Mouse (Mus musculus): ENCODE measurements around the gene D16Ertd472e. TPM values are rescaled to one million over a fixed set of nuclear protein-coding genes. Genes with fewer than 3 reads are reported as not detected.

D16Ertd472e gene
- total RNA-seq (2021) = 1 to 10 TPM; 3.5 to 5.4 TPM
- long read RNA-seq, experiment 1, partial matches to known transcripts = 0 of 2 reads
- long read RNA-seq, experiment 1, other reads (novel, unspliced or antisense) = 0 of 2 reads
- long read RNA-seq, experiment 2, partial matches to known transcripts = 0 of 3 reads
- long read RNA-seq, experiment 2, other reads (novel, unspliced or antisense) = 2 of 3 reads

DNA sequence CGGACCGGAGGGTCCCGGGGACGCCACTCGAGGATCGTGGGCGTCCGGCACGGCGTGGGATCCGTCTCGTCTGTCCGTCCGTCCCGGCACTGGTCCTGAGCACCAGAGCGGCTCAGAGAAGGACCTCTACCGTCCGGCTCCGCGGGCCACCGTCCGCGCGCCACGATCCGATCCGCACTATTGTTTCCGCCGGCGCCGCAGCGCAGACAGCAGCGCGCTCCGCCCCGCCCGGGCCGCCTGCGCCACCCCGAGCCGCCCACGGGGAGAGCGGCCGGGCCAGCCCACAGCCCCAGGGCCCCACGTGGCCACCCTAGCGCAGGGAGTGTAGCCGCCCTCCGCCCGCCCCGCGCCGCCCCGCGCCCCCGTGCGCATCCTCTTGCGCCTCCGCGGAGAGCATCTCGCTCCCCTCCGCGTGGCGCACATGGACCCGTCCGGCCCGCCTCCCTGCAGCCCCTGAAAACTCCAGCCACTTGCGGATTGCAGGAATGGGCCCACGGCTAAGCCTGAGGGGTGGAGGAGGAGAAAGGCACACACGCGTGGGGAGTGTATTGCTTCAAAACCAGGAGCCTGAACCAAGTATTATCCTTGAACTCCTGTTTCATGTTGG, at the start of gene D16Ertd472e:
Gene D16Ertd472e (minus strand): TSS at position 231 of the 607 bp plus-strand sequence.
- peak; percentile 87 to 93 for DNase-seq

DNA sequence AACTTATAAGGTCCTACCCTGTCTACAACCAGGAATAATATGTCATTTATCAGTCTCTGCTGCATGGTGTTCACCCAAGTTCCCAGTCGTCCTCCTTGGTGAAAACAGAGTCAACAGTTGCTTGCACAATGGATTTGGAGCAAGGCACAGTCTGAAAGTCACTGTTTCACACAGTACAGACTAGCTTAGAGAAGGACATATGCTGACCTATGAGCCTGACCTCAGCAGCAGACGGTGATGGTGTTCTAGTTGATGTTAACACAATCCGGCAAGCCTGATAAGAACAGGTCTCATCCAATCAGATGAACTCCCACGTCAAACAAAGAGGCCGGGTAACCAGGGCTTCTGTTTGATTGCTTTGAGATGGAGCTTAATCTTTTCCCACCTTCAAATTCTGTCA, 46.2 kb upstream of the D16Ertd472e start:
- no peak for DNase-seq

DNA sequence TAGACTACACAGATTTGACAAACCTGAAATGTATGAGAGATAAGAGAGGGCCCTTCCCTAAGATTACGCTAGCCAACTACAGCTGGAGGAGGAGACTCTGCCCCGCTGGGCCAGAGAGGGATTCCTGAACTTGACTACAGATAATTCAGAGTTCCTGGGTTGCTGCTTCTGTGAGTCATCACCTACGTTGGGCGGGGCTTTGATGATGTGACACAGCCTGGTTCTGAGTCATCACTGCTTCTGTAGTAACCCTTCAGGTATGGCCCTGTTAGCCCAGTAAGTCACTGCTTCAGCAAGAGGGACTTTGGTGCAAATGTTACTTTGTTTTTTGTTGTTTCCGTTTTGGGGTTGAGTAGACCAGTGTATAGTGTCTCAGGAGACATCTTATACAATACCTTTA, 42.9 kb upstream of the D16Ertd472e start:
- DNase-seq = peak; percentile 28 to 49

DNA sequence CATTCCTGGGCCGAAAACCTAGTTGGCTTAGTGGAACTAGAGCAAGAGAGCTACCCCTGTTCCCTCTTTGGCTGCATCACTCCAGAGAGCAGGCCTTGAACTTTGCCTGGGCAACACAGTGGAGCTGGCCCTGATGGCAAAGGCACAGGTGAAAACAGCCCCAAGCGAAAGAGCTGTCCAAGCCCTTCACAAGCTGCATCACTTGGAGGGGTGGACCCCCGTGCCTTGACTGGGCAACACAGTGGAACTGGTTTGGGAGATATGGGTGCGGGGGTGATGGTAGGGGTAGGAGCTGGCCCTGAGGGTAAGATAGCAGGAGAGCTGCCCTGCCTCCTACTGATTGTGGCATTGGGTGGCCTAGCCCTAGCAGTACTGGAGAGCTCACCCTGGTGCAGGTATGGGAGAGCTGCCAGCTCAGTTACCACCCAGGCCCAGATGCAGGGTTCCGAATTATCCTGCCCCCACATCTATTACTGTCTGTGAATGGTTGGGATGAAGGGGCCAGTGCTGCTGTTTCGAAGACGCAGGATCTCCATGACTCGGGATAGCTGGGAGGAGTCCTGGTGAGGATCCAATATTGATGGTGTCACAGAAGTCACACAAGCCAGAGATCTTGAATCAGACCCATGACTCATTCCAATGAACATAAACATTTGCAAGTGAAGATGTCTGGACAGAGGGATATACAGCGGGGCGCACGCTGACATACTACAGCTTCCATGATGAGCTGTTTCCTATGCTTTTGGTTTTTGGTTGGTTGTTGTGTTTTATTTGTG, 41.4 kb upstream of the D16Ertd472e start:
- no peak for DNase-seq

DNA sequence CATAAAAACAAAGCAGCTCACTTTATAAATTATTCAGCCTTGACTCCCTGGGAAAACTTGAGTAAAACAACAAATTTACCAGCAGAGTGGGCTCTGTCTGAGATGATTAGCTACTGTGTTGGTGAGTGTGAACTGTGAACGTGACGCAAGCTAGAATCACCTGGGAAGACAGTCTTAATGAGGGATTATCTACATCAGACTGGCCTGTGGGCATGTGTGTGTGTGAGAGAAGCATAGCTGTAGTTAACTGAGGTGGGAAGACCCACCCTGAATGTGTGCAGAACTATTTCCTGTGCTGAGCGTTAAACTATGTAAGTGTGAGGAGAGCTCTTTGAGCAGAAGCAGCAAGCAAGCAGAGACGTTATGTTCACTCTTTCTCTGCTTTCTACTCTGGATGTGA, 29.7 kb upstream of the D16Ertd472e start:
- DNase-seq = no peak

DNA sequence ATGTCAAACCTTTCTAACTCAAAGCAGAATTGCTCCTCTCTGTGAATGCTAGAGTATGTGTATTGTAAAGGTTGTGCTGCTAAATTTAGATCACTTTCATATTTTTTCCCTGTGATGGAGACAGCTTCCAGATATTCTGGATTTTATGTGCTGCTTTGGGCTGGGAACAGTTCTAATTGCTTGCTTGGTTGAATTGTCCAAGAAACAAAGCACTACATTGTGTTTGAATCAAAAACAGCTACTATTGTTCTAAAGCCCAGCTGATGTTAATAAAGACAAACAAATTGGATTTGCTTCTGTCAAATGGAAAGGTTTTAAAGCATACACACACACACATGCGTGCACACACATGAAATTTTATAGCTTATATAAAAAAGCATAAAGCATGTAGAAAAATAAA, 22.4 kb upstream of the D16Ertd472e start:
- no peak for DNase-seq

DNA sequence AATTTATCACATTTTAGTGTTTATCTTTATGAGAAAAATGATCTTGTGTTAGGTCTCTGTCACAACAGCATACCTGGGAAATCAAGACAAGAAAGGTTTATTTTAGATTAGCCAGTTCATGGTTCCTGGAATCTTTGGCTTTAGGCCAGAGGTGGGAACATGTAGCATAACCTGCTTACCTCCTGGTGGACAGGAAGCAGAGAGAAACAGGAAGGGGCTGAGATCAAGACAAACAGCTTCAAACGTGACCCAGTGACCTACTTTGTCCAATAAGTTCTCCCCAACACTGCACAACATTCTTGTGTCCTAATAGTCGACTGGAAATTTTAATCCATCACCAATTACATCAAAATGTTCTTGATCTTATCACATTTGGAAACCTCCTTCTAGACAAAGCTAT, 19.9 kb upstream of the D16Ertd472e start:
- peak in 1 of 2 experiments; percentile 51 for DNase-seq

DNA sequence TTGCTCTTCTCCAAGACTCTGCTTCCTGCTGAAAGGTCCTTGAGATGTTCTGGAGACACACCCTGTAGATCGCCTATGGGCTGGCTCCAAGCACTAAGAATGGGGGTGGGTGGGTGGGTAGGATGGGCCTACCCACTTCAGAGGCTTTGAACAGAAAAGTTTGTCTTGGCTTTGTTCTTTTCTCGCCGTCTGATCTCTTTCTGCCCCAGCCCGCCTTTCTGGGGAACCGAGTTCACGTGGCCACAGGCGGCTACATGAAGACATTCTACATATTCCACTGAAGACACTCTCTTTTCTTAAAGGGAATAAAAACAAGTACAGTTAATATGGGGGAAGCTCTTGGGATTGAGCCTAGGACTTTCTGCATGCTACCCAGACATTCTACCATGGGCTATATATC, 19.3 kb upstream of the D16Ertd472e start:
- DNase-seq = no peak

DNA sequence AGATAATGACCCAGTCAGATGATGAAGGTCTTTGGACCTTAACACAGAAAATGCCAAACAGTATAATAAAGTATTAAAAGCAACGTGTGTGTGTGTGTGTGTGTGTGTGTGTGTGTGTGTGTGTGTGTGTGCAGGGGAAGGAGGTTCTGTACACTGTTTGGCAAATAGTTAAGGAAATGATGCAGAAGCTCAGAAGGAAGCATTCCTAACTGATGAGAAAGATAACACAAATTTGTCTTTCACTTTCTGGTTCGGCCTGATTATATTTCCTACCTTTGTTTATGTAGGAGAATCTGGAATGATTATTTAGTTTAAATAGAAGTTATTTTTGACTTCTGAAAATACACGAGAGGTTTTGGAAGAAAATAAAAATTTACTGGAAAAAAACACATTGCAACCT, 17.6 kb upstream of the D16Ertd472e start:
- DNase-seq = peak in 1 of 2 experiments; percentile 13

DNA sequence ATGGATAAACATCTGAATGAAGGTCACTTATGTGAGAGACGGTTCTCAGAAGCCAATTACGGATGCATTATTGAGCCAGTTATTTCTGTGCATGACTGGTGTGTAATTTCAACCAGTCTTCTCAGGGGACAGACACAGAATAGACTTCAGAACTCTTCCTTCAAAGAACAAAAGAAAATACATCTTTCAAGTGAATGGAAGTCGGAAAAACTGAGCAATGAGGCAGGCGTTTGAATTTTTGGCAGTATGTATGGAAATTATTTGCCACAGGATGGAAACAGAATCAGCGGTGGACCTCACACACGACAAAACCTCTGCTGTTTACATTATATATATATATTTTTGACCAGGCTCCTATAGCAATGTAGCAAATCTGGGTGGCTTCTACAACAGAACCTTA, 14.6 kb upstream of the D16Ertd472e start:
- no peak for DNase-seq

DNA sequence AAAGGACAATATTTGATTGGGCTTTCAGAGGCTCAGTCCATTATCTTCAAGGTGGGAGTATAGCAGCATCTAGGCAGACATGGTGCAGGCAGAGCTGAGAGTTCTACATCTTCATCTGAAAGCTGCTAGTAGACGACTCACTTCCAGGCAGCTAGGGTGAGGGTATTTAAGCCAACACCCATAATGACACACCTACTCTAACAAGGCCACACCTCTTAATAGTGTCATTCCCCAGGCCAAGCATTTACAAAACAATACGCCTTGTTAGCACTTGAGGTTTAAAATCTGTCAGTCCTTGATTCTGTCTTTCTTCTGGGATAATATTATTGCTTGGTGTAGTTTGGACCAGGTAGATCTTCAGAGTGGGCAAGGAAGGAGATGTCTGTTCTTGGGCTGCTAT, 12.3 kb upstream of the D16Ertd472e start:
- DNase-seq = no peak

DNA sequence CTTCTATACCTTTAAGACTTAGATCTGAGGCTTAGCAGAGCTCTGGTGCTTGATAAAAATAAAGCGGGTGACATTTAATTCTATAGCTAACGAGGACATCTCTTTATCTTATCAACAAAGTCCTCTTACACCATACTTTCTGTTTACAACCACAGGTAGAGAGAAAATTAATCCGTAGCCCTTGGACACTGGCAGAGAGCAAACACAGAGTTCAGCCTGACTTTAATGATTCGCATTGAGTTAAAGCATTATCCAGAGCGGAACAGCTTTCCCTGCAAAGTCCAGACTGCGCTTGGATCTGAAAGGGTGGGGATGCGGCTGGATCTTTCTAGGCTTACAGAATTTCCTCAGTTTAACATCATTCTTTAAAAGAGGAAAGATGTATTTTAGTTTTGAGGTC, 10.1 kb upstream of the D16Ertd472e start:
- no peak for DNase-seq

DNA sequence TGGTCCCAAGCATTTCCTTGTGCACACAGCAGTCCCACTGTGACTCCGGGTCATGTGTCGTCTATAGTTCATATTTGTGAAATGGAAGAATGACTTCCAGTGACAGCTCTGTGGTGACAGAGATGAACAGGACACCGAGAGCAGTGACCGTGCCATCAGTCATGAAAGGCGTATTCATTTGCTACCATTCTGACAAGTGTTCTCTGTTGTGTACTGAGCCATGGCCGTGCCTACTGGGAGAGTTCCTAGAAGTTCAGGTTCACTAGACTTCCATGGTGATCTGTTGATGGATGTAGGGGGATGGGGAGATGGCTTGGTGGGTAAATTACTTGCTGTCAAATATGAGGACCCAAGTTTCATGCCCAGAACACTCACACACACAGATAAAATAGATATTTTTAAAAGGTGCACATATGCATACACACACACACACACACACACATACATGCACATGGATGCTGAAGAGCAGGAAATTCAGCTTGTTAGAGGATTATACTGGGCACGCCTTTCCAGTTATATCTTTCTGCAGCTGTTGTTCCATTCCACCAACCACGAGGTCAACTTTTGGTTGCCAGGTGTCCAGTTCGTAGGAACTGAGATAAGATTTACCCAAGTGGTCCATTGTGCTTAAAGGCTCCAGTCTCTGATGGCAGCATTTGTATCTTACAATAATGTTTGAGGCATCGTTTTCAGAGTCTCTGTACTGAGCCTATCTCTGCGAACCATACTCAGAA, 9.3 kb upstream of the D16Ertd472e start:
- DNase-seq = no peak

DNA sequence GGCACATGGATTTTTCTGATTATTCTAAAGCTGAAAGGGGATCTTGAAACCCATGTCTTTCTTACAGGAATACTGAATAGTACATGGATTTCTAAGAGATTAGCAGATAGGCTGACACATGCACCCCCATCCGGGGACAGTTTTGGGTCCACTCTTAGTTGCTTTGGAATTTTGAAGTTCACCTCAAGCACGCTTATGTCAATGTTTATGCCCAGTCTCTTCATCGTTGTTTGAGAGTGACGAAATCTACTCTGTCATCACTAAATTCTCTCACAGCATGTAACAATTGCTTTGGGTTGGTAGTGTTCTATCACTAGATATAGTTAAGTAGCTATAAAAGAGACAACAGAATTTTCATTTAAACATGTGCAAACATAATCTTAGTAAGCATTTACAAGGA, 8.7 kb upstream of the D16Ertd472e start:
- DNase-seq = no peak

DNA sequence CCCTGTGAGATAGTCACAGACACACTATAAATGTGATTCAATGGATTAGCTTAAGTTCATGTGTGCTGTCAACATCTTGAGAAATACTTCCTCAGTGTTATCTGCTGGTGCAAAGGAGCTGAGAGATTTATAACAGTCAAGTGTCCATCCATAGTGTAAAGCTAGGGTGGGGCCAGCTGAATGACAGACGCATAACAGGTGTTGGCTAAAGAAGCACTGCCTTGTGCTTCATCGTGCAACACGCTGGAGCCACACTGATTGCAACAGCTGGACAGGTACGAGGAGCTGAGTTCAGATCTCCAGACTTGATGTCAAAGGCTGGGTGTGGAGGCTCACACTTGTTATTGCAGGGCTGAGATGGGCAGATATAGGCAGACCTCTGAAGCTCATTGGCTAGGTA, 7.5 kb upstream of the D16Ertd472e start:
- no peak for DNase-seq

DNA sequence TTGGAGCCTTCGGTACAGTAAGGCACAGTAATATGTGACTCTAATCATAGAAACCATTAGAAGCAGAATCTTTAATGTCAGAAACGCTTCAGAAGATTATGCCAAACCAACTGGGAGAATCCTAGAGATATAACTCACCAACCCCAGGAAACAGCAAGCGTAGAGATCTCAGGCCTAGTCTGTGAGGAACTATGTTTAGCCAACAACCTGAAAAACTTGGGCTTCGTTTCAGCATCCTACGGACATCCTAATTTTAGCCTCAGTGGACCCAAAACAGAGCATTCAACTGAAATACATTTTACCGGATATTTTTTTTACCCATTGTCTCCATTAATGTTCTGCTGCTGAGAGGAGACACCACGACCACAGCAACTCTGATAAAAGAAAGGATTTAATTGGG, 3.9 kb upstream of the D16Ertd472e start:
- no peak for DNase-seq

DNA sequence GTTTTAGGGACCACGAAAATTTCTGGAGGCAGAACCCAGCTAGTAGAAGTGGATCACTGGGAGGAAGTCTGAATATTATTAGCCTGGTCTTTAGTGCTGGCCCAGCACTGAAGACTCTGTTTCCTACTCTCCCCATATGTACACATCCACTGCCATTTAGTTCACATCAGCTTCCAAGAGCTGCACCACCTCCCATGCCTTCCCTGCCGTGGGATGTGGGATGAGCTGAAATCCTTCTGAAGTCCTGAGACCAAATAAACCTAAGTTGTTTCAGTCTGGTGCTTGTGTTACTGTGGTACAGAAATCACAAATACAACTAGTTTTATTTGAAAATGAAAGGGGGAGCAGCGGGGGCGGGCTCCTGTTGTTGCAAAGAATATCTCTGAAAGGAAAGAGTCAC, 2.9 kb upstream of the D16Ertd472e start:
- DNase-seq = no peak

DNA sequence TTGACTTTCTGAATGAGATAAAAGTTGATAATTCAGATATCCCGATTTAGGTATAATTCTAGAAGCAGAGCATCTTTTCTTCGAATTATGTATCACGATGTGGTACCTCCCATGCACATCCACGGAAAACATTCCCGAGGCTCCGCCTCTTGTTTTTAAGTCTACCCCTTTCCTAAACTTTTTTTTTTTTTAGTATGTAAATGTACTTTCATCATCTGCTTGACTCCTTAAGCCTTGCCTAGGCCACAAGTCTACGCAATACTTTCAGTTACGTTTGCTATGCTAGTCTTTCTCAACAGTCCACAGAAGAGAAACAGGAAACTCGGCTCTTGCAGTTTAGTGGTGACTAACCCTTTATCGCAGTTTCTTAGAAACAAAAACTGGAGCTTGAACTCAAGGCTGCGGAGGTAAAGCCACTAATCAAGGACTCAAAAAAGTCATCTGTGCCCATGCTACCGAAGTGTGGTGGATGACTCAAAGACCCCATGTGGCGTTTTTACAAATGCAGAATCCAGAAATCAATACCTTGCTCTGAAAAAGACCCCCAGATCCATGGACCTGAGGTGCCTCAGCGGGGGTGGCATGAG, 670 bp upstream of the D16Ertd472e start:
- peak; percentile 61 to 70 for DNase-seq

DNA sequence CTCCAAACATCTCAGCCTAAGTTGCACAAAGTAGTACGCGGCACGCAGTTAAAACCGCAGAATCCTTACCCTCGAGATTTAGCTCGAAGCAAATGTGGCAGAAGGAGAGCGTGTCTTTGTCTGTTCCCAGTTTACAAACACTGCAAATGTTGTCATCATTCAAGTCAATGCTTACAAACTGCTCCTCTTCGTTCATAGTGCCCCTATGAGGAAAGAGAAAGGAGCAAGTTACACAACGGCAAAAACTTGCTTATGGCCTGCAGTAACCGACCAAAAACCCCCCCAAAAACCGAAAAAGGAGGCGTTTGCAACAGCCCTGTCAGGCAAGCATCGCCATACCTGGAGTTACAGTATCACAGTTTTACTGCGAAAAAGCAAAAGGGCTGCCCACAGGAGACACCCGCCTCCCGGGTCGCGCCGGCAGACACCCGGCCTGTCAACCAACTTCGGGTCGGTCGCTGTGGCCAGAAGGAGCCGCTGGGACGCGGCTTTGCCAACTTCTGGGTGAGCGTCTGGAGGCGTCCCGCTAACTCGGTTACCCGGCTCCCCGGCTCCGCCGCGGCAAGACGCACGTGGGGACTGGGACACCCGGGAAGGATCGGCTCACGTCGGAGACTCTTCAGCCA, 543 bp downstream of the D16Ertd472e start:
- no peak for DNase-seq

DNA sequence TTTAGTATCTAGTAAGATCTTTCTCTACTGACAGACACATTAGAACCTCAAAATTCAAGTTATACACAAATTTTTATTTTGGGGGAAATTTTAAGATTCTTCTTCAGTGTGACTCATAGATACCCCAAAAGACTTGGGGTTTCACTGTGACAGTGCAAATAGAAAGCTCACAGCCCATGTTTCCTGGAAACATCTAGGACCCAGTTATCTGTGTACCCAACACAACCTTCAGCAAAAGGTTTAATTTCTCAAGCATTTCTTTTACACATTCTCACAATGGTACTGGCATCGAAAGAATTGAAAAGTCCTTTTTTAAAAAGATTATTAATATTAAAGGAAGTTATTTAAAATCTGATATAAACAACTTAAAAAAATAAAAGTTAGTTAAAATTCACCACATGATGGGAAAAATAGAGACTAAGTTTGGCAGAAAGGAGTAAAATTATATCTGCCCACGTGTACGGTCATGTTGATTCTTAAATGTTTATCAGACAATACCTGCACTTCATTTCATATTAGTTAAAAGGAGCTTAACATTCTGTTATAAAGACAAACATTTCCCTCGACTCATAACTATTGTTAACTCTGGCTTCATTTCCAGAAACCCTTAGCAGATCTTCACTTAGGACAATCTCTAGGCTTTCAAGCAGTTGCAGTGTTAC, 1.2 kb downstream of the D16Ertd472e start:
- DNase-seq = no peak

DNA sequence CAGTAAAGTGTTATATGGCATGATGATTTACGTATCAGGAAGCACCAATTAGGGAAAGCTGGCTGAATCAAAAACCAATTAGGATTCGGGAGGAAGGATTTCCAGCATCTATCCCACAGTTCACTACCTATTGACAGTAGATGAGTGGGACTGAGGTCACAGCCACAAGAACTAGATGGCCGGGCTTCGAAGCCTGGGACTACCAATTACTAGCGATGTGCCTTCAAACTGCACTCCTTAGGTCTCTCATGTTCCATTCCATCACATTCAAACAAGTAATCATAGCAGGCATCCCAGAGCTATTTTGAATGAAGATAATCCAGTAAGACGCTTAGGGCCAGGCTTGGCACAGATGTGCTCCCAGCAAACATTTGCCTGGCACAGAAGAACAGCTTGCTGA, 2.3 kb downstream of the D16Ertd472e start:
- no peak for DNase-seq

DNA sequence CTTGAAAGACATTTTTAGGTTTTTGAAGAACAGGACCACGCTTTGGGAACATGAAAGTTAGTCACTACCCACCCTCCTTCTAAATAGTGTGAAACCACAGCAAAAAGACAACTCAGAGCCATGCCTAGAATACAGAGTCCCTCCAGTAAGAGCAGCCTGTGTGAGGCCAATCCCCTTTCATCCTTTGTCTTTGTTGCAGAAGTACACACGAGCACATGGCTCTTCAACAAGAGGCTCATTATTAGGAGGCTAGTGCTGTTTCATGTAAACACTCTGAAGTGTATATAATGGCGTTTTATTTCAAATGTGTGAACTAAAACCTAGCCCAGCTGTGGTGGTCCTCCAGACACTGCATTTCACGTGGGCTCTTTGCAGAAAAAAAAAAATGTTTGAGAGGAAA, 3.5 kb downstream of the D16Ertd472e start:
- DNase-seq = no peak

Data from heart, adult 18-20 months (tissue).